Mouse (Mus musculus) layer of hippocampus, adult 8-10 months (tissue): Measurements from ENCODE around the gene Gabrb1. TPM values are rescaled to one million over a fixed set of nuclear protein-coding genes. Genes with fewer than 3 reads are reported as not detected.

Experiments
- DNase-seq, 2 experiments: peaks; one replicate each; pipeline ENCODE4 v3.0.0; 2022; ENCODE audit warnings: low spot score in 2 of 2
- total RNA-seq, 4 experiments: library from RNA; stranded (reverse); gene quantifications; 2 replicates each; pipeline ENCODE4 v1.2.4; 2022

Gabrb1 gene
- total RNA-seq, 4 experiments from 2014 or later, result 125 to 141 (median 133) TPM

DNA sequence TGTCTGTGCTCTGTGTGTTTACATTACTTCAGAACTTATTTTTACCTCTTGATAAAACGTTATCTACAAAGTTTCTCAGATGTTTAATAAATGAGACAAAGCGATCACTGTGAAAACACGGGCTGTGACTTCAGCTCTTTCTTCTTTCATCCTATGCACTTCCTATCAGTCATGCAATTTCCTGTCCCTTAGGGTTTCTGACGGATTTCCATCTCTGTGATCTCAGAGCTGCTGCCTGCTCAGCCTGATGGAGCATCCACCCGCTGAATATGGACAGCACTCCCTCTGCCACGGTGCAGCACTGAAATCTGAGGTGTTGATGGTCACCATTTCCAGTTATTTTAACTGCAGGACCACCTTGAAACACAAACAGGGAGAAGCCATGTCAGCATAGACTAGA, 501.6 kb downstream of the Gabrb1 start:
- DNase-seq, result no peak

DNA sequence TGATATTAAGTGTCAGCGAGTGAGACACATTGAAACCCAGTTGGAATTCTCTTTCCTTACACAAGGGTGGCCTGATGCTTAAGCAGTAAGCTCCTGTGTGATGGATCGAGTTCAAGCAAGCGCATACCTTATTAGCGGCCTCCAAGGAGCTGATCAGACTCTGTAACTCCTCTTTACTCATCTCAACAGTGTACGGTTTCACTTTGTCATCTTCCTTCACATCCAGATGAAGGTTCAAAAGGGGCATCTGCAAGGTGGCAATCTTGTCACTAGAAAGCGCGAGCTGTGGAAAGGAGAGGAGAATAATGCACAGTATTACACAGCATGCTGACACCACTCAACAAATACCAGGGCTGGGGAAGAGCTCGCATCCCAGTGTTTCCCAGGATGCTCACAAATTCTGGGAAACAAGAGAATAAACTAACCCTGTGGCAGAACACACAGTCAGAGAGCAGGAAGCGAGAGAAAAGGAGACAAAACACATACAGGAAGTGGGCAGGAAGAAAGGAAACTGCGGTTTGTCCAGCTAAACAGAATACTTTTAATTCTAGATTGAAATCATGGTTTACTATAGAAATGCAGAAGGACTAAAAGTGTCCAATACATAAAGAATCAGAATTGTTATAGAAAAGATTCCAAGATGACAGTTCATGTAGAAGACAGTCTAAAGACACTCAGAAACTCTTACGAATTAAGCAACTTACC, 503.0 kb downstream of the Gabrb1 start:
- no peak for DNase-seq

DNA sequence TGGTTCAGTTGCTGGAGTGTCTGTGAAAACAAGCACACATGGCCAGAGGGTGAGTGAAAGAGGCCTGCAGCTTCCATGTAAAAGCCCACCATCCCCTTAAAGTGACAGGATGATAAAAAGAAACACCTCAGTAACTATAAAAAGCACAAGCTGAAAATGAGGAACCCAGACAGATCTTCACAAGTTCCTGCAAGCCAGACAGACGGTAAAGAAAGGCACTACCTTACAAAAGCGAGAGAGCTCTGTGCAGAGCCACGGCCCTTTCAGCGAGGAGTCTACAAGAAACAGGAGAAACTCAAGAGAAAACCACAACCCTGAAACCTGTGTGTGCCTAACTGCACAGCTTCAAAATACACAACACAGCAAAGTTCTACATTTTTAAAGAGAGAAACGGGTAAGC, 504.9 kb downstream of the Gabrb1 start:
- DNase-seq, result no peak

DNA sequence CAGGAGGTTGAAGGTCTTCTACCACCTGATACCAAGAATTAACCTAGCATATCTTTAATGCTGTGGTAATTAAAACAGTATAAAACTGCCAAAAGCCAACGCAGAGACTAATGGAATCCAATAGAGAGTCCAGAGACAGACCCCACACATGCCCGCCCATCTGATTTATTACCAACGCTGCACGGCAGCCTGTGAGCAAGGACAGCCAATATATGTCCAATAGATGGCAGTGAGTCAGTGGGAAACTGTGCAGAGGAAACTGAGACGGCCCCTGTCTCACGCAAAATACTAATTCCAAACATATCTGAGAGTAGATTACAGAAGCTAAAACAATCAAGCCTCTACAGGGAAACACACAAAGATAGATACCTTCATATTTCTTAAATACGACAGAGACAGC, 506.5 kb downstream of the Gabrb1 start:
- DNase-seq, result no peak

DNA sequence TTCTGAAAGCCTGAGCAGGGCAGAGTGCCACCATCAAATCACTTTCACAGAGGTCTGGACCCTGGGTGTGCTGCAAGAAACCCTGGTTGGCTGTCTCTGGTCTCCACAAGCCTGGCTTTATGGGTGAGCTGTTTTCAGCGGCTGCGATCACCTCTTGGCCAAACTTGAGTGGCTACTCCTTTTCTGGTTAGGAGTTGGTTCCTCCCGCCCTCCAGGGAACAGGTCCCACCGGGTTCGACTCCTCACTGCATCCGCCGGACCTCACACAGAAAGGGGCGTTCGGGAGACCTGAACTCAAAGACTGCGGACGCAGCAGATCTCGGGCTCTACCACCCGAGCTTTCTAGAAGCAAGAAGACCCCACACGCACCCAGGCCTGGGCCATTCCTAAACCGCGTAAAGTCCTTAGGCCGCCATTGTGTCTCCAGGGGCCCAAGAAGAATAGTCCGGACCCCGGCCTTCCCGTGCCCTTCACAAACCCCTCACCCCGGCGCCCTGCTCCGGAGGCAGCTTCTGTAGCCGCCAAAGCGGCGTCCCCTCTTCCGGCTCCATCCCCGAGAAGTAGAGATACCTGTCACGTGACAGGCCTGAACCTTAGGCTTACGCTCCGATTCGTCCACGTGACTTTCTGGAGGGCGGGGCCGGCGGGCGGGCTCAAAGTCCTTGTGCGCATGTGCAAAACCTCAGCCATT, 509.8 kb downstream of the Gabrb1 start, which contains the start of gene Commd8:
Gene Commd8, minus strand, starts transcription at position 596 of the 691 bp plus-strand sequence.
- DNase-seq, result peak; percentile 92 to 95

DNA sequence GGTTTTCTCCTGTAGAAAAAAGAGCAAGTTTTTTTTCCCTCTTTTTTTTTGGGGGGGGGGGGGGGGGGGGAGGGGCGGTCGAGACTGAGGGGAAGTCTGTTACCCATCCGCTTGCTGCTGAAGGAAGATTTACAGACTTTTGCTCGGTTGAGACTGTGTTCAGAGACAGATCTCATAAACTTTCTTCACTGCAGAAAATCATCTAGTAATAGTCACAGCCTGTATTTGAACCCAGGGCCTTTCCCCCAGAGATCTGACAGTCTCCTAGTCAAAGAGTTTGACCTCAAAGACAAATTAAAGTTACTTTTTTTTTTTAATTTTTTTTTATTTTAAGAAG, 510.3 kb downstream of the Gabrb1 start:
- DNase-seq, result no peak

DNA sequence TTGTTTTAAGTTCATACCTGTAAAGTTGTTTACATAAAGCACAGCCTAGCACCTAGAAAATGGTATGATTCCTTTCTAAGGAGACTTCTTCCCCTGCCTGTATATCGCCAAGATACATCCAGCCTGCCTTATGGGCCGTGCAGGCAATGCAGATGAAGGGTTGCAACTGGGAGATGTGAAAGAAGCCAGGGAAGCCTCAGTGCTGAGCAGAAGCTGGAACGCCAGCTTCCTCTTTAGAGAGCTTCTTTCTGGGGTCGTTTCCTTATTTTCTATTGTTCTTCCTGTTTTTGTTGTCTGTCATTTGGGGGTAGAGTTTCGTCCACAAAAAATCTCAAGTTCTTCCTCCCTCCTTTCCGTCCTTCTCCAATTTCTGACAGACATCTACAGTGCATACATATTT, 512.2 kb downstream of the Gabrb1 start:
- no peak for DNase-seq

DNA sequence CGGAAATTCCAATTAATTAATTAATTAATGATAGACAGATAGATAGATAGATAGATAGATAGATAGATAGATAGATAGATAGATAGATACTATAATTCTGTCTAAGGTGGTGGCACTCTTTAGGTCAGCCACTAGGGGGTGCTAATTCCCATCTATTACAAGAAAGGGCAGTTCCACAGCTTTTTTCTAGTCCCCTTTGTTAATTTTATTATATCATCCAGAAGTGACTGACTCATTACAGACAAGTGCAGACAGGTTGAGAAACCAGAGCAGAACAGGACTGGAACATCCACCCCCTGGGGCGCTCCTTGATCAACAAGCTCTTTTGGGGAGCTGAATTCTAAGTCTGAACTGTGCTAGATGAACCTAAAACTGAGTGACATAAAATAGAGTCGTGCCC, 514.8 kb downstream of the Gabrb1 start:
- no peak for DNase-seq

DNA sequence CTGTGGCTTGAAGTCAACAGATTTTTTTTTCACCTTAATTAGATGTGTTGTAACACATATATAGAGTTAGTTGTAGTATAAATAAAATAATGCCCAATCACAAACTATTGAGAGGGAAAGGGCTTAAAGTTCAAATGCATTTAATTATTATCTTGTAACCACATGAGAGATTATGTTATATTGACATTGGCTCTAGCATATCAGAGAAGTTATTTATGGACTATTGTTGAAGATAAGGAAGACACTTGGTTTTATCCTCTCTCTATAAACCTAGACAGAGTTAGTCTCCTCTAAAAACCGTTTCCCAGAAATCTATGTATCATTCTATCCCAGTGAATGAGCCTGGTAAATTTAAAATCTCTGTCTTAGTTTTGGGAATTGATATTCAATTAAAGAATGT, 515.6 kb downstream of the Gabrb1 start:
- no peak for DNase-seq

DNA sequence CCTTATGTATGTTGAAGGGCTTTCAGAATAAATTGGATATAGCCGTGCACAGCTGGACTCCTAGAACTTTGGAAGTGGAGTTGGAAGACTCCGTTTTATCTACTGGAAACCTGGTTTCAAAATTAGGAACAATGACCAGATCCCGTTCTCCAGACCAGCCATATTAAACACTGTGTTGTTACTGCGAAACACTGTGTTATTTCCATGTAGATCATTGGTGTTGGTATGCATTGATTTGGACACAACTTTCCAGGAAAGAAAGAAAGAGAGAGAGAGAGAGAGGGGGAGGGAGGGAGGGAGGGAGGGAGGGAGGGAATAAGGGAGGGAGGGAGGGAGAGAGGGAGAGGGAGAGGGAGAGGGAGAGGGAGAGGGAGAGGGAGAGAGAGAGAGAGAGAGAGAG, 517.1 kb downstream of the Gabrb1 start:
- no peak for DNase-seq

DNA sequence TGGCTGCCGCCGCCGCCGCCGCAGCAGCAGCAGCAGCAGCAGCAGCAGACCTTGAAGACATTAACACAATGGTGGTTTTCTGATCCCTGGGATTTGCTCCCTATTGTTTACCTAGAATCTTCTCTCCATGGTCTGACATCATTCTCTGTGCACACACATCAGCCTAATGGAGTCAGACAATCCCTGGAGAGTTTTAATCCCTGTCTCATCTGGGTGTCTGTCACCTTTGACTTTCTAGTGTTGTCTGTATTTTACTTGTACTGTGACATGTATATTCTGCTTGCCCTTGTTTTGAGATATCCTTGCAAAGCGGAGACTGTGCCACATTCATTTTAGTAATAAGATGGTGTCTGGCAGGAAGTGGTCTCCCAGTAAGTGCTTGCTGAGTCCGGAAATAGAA, 517.6 kb downstream of the Gabrb1 start:
- DNase-seq, result no peak

DNA sequence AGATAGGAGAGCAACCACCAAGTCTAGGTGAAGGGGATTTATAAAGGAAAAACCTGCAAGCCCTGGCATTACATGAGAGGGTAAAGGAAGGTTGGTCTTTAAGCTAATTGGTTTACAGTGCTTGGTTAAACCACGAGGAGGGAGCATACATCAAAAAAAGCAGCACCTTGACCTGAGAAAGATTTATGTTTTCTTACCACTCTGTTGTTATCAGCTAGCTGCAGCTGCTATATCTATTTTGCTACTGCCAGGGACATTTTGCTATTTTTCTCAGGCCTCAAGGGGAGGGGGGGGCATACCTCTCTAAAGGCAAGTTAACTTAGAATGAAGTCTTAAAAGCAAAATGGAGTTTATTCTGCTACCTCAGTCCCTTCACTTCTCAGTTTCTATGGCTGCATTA, 523.3 kb downstream of the Gabrb1 start:
- DNase-seq, result no peak

DNA sequence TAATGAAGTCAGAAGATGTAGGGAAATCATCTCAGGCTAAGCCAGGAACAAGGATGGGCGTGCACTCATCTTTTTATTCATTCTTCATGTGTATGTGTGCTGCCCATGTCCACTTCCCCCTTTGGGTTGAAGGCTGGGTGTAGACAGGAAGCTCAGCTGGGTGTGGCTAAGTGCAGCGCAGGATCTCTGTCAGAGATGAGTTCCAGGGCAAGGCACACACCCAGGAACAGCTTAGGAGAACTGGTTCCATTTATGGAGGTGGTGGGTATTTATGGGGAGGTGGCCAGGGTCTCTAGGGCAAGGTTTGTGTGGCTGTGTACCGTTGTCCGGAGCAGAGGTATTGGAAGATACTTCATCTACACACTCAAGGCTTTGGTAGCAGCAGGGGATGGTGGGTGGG, 524.9 kb downstream of the Gabrb1 start:
- DNase-seq, result no peak

DNA sequence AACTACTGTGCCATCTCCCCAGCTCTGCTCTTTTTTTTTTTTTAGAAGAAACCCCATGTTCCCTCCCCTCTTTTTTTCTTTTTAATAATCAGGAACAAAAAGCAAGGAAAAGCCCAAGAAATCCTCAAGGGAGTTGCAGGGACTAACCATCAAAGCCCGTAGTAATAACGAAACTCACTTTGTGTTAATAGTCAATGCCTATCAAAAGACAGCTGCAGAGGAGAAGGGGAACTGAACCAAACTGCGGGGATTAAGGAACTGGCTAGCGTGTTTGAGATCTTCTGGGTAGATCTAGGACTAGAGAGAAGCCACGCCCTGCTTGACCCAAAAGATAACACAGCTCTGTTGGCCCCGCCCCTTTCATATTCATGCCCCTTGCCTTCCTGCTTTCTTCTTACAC, 526.0 kb downstream of the Gabrb1 start:
- no peak for DNase-seq

DNA sequence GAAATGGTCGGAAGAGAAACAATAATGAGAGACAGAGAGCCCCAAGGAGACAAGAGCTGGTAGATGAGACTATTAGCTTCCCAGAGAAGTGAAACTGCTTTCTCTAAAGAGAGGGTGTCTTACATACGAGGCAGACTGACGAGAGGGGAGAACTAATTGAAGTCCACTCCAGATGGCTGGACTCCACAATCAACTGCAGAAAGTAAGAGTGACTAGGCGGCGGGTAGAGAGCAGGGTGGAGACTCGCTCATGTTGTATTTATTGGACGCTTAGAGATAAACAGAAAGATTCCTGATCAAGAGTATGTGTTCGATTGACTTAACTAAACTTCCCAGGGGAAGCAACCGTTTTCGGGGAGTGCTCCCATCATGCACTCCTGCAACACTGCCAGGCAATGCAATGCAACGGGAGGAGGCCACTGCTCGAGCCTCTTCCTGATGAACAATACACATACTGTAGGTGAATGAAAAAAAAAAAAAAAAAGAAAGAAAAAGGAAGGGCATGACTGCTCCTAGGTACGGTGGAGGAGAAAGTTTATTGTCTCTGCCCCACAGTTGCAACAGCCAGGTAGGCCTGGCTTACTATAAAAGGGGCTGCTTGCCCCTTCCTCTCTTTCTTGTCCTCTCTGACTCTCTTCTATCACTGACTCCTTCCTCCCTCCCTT, 526.7 kb downstream of the Gabrb1 start:
- no peak for DNase-seq

DNA sequence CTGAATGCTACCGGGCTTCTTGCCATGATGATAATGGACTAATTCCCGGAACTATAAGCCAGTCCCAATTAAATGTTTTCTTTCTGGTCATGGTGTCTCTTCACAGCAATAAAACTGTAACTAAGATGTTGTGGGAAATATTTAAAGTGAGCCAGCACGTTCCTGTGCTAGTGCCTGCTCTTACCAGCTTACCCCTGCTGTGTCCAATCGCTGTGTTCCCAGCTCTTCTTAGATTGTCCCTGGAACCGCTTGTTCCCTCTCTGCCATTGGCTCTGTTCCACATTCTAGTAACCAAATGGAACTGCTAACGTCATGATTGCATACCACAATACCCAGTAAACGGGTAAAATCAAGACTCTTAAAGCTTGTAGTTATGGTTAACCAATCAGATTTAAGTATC, 533.2 kb downstream of the Gabrb1 start:
- DNase-seq, result no peak

DNA sequence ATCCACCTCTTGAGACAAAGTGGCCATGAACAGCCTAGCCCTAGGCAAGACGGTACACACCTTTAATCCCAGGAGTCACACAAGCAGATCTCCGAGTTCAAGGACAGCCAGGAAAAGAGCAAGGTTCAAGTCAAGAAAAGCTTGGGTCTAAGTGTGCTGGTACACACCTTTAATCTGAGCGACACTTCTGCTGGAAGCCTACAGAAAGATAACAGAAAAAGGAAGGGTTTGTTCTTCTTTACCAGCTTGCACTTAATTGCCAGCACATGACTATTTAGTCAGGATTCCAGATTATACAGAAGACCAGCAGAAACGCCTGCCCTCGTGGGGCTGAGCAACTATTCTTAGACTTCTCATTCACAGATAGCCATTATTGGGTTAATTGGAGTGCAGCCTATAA, 534.0 kb downstream of the Gabrb1 start:
- DNase-seq, result no peak

DNA sequence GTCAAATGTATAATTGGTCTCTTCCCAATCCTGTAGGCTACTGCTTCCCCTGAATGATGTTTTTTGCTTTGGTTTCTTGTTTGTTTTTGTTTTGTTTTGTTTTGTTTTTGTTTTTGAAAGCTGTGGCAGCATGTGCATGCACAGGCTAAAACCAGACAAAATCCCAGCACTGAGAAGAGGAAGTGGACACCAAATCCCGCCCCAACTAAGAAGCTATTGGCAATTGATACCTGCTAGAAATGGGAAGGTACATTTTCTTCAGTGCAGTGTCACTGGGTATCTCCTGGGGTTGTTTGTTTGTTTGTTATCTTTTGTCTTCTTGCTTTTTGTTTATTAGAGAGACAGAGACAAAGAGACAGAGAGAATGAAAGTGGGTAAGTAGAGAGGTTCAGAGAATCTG, 537.5 kb downstream of the Gabrb1 start:
- DNase-seq, result no peak

Other genes starting within 250 kb of the Gabrb1 start
- under 1 TPM in 1 of 4 experiments, not detected in 3; 0.98 TPM for gene Cox7b2, start 109.9 kb upstream of the Gabrb1 start, total RNA-seq
- gene Gabra4, start 195 bp downstream of the Gabrb1 start, total RNA-seq, result 10 to 100 TPM; 74.0 to 87.0 (median 79.8) TPM